Mouse (Mus musculus) embryo, embryonic 10.5 days (tissue): Measurements from ENCODE around the gene Zdhhc17.
A peak's percentile ranks its signal among the peaks of the same experiment; 100 is the strongest.

Experiments
- DNase-seq: peaks from one replicate; pipeline ENCODE4 v3.0.0-alpha.2; 2015; ENCODE audit warnings: low spot score

The Zdhhc17 gene

GRCm38 (mm10) chr10:110921890-110922289 is 88.0 kb downstream of the Zdhhc17 start:
- DNase-seq, result no peak

- DNase-seq, result no peak
Observed at GRCm38 (mm10) chr10:110920368-110920950, 89.5 kb downstream of the Zdhhc17 start.

DNA sequence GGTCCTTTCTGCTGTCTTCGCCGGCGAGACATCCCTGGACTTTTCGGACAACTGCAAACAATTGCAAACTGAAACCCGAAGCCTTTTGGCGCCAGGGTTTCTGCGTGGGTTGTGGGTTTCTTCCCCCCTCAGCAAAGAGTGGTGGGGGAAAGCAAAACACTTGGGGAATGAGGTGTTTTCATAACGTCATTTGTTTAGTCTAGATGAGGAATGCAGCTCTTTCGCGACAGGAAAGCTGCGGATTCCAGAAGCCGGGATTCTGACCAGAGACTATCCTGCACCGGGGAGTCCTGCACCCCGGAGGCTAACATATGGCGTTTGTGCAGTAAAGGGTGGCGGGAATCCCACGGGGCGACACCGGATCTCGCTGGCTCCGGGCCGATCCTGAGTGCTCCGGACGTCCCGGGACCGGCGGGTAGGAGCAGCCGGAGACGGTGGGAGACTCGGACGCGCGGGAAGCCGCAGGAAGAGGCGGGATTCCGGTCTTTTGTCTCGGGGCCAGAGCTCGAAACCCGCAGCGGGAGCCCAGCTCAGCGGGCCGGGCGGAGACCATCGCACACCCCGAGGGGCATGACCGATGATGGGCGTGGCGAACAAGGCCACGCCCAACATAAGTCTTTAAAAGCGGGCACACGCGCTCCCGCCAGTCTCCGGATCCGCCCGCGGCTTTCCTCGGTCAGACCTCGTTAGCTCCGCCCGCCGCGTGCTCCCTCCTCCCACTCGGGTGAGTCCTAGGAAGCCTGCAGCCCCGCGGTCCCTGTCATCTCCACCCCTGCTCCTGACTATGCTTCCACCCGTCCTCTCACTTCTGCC is 90.2 kb downstream of the Zdhhc17 start, which contains the start of gene Csrp2:
TSS of gene Csrp2 (plus strand) at position 259 of the 813 bp plus-strand sequence.
- DNase-seq, result peak; percentile 97

GRCm38 (mm10) chr10:110918414-110919391 is 91.2 kb downstream of the Zdhhc17 start:
- peak; percentile 81 for DNase-seq

- no peak for DNase-seq
Observed at GRCm38 (mm10) chr10:110917521-110917920, 92.4 kb downstream of the Zdhhc17 start.

- DNase-seq, result peak; percentile 43
Observed at GRCm38 (mm10) chr10:110916666-110917344, 93.1 kb downstream of the Zdhhc17 start.

GRCm38 (mm10) chr10:110903862-110904261 is 106.1 kb downstream of the Zdhhc17 start:
- DNase-seq, result no peak

DNA sequence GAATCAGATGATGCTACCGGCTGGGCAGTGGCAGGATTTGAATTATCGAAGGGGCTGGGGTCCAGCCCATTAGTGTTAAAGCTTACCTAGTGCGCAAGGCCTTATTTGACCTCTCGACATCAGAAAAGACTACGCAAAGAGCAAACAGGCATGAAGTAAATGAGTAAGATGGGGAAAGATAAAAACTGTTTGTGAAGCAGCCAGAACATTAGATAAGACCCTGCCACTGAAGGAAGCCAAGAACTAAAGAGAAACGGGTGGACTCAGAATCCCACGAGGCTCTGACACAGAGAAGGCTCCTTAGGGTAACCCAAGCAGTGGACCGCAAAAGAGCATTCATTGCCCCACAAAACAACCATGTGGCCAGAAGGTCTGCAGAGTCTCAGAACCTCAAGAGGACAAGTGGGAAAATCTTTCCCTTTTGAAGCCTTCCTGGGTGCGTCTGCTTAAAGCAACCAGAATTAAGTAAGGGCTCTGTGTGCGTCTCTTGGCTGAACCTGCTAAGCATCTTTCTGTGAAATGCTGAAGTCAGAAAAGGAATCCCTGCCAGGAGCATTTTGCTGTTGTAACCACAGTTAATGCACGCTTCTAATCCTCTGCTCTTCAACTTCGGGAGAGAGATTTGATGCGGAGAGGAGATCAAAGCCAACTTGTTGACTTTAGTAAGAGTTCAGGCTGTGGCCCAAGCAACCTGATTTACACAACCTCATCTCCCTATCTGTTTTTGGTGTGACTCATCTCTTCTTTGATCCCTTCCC is 110.0 kb downstream of the Zdhhc17 start:
- DNase-seq, result no peak
